Mouse (Mus musculus) left cerebral cortex, adult 9 months (tissue): ENCODE data around the gene Adora1.

Experiments used
- DNase-seq, 2 experiments: peaks; one replicate each; pipeline ENCODE4 v3.0.0; 2022; ENCODE audit warnings: low spot score in 2 of 2

Gene Adora1

DNA sequence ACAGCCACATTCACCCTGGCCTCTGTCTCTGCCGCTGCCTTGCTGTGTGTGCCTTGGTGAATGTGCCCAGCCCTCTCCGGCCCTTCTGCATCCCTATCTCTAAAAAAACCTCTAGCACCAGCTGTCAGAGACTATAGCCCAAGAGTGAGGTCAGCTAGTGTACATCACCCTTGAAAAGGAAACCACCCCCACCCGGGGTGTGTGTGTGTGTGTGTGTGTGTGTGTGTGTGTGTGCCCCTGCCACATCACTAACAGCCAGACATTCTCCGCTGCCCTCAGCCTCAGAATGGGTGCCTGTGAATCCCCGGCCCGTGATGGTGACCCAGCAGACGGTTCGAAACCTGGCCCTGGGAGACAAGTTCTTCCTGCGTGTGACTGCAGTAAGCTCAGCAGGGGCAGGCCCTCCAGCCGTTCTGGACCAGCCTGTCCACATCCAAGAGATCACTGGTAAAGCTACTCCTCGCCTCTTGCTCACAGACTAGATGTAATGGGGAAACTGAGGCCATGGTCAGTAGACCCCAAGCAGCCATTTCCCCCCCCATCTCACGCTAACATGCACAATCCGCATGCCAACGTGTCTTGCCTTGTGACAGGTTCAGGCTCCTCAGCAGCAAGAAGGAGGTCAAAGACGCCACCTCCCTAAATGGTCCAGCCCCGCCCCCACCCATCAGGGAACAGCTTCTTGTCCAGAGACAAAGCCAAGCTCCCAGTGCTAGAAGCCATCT is 40.8 kb downstream of the Adora1 start:
- no peak for DNase-seq

- DNase-seq = no peak
Measured at GRCm38 (mm10) chr1:134193674-134194197, 41.5 kb downstream of the Adora1 start.

- no peak for DNase-seq
Measured at GRCm38 (mm10) chr1:134193126-134193525, 42.1 kb downstream of the Adora1 start, which contains the start of gene Mybph. Gene Mybph, plus strand, starts transcription at chr1:134193448.

GRCm38 (mm10) chr1:134192024-134192423 is 43.2 kb downstream of the Adora1 start:
- DNase-seq = no peak

DNA sequence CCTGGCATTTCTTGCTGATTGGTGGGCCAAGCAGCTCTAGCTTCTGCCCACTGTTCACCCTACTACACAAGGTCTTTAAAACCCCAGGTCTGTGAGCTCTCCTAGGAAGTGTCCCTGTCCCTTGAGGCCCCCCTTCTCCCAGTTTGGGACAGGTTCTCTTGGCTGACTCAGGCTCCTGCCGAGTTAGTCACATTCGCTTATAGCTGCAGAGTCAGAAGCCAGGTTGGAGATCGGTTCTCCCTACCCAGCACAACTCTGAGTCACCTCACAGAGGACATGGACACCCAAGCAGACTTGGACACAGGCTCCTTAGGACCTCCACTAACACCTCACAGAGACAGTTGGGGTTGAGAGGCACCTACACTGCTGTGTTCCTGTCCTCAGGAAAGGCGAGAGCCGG is 44.0 kb downstream of the Adora1 start:
- DNase-seq = no peak

DNA sequence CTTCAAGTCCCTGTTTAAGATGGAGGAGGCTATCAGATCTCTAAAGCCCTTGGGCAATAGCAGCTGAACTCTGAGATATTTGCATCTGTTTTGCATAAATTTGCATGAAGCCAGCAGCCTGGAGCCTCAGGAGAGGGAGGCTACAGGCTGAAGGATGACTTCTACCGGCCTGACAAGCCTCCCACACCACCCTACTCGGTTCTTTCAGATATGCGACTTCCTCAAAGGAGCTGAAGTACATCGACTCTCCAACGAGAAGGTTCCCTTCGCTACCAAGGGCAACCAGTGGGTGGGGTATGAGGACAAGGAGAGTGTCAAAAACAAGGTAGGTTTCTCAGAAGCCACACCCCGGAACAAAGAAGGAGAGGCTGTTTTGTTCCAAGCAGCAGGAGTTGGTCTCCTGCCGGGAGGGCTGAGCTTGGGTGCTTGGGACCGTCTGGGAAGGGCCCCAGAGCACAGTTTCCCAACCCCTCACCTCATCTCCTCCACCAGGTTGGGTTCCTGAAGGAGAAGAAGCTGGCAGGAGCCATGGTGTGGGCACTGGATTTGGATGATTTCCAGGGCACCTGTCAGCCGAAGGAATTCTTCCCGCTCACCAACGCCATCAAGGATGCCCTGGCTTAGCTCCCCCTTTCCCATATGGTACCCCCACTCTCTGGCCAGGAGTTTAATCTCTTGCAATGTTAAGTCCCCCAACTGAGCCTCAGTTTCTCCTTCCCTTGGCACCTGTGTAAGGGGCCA is 46.1 kb downstream of the Adora1 start:
- DNase-seq = peak in 1 of 2 experiments; percentile 57

GRCm38 (mm10) chr1:134188217-134188616 is 47.0 kb downstream of the Adora1 start:
- no peak for DNase-seq

GRCm38 (mm10) chr1:134184089-134184488 is 51.1 kb downstream of the Adora1 start:
- DNase-seq = no peak

- no peak for DNase-seq
Measured at GRCm38 (mm10) chr1:134182025-134182424, 53.2 kb downstream of the Adora1 start, which contains the start of gene Chil1. Gene Chil1, plus strand, starts transcription at chr1:134182176.

DNA sequence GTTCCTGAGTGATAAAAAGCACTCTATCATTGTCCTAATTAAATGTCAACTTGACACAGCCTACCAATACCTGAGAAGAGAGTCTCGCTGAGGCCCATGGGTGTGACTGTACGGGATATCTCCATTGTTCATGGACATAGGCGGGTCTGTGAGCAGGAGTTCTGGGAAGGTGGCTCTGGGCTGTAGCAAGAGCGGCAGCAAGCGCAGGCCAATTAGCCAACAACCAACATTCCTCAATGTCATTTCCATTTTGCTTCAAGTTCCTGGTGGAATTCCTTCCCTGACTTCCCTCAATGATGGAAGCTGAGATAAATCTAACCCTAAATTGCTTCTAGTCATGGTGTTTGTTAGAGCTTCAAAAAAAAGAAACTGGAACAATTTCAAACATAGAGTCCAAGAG is 57.3 kb downstream of the Adora1 start:
- no peak for DNase-seq

DNA sequence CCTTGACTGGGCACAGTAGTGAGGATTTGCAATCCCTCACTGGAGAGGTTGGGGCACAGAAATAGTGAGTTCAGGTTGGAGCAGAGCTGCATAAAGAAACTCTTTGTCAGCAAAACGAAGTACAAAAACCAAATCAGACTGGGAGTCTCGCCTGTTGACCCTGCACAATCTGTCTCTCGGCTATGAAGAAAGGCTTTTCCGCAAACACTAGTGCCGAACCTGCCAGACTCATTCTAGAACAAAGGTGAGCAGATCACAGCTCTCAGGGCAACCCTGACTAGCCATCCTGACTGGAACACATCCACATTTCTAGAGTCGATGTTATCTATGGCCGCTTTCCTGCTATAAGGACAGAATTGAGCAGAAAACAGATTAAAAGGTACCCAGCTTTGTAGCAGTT is 62.1 kb downstream of the Adora1 start:
- DNase-seq = no peak

- DNase-seq = no peak
Measured at GRCm38 (mm10) chr1:134168985-134169697, 66.1 kb downstream of the Adora1 start.

GRCm38 (mm10) chr1:134168567-134168966 is 66.7 kb downstream of the Adora1 start:
- no peak for DNase-seq

- DNase-seq = peak in 1 of 2 experiments; percentile 47
Measured at GRCm38 (mm10) chr1:134167416-134168305, 67.6 kb downstream of the Adora1 start.

DNA sequence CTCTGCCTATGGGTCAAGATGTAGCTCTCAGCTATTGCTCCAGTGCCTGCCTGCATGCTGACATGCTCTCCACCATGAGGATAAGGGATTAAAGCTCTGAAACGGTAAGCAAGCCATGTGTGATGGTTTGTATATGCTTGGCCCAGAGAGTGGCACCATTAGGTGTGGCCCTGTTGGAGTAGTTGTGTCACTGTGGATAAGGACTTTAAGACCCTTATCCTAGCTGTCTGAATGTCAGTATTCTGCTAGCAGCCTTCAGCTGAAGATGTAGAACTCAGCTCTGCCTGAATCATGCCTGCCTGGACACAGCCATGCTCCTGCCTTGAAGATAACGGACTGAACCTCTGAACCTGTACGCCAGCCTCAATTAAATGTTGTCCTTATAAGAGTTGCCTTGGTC is 68.7 kb downstream of the Adora1 start:
- no peak for DNase-seq

DNA sequence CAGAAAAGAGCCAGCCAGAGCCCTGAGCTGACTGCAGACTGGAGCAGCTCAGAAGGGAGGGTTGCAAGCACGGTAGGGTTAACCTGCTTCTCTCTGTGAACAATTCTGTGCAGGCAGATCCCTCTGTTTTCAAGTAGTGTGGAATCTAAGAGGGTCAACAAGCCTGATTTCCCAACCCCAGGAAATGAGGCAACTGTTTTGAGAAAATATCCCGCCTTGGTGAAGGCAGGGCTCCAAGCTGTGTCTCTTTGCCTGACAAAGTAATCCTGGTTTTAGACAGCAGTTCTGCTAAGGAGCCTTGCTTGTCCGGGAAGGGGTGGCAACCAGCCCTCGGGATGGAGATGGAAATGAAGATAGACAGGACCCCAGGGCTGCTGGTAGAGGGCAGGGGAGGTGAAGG is 70.8 kb downstream of the Adora1 start:
- no peak for DNase-seq

- no peak for DNase-seq
Measured at GRCm38 (mm10) chr1:134163476-134163875, 71.8 kb downstream of the Adora1 start.

GRCm38 (mm10) chr1:134162510-134163225 is 72.6 kb downstream of the Adora1 start:
- no peak for DNase-seq

- no peak for DNase-seq
Measured at GRCm38 (mm10) chr1:134161399-134161798, 73.8 kb downstream of the Adora1 start.

GRCm38 (mm10) chr1:134160404-134160803 is 74.8 kb downstream of the Adora1 start:
- no peak for DNase-seq
